Mouse (Mus musculus) mature B cell (primary cell): ENCODE data around the gene Psenen.

ENCODE experiments used
- in situ Hi-C: fragments of 300-500 bp; cut with MboI; formaldehyde crosslinking; loops from 2 replicates; pipeline ENCODE4 v1.14.3; 2019

The Psenen gene

GRCm38 (mm10) chr7:30515003-30515760, 48.2 kb downstream of the Psenen start:
- in situ Hi-C loops, result no loop called here
